Comparison of ENCODE assay signal across 11 mouse cellular contexts in genomic region chr19:32988713-32989112, GRCm38 (mm10).
"Had no signal": no experiment of that assay in that cellular context is flagged by ENCODE, and none has a peak within 500 bp of the region (broad histone marks: within the 10 kb centered on the region; RNA-seq: fewer than 3 reads in every experiment).

No protein-coding gene starts in this region.

- H3K4me3 ChIP-seq: limb, embryonic 13.5 days; myocyte; neural tube, embryonic 15.5 days had no signal

- DNase-seq: left cerebral cortex, postnatal 4 days; lung, adult 18-20 months; midbrain, embryonic 14.5 days; right cerebral cortex, postnatal 4 days; spleen, adult 18-20 months; thymus, adult 18-20 months; thymus, postnatal 14 days had no signal

- H3K27ac ChIP-seq: limb, embryonic 13.5 days; liver, embryonic 14.5 days; neural tube, embryonic 15.5 days had no signal
